Mouse (Mus musculus): ENCODE measurements at regions not wholly inside any gene's neighbourhood (a gene's known extent, or its start where the extent isn't known, plus 50 kb on each side); places are given as distances from the start of the nearest gene placed in this dataset.

GRCm38 (mm10) chr12:39711807-39712206, 326.0 kb downstream of the Arl4a start:
- TF ChIP-seq MAFK (IDR thresholded peaks at IDR 0.05; ENCODE audit: insufficient read depth, low read depth, low read length) (no peak), CHD2 (IDR thresholded peaks at IDR 0.05; ENCODE audit: low read depth, low read length) (no peak), HCFC1 (IDR thresholded peaks at IDR 0.05; ENCODE audit: borderline replicate concordance, insufficient read depth, low read length) (no peak), ZNF384 (IDR thresholded peaks at IDR 0.05; ENCODE audit: low read depth, low read length) (no peak), ZC3H11A (IDR thresholded peaks at IDR 0.05; ENCODE audit: borderline replicate concordance, low read depth, low read length) (no peak)
